Mouse (Mus musculus) heart, embryonic 11.5 days (tissue): ENCODE measurements around the gene Tmem164. TPM values are rescaled to one million over a fixed set of nuclear protein-coding genes. Genes with fewer than 3 reads are reported as not detected.

Experiments used
- ATAC-seq: fragments of 200-750 bp; cut with Nextera tagmentation; replicated peaks from 2 replicates; pipeline ENCODE4 v1.8.0; 2017; ENCODE audit warnings: moderate library complexity; ENCODE audit not compliant: insufficient number of reproducible peaks, low FRiP score, low TSS enrichment
- H3K27ac ChIP-seq: fragments of 300-500 bp; sonication (generic); 2 replicates; pipeline ENCODE4 v1.5.1; 2014; ENCODE audit warnings: mild to moderate bottlenecking, low read depth, low read length
- H3K27me3 ChIP-seq: fragments of 300-500 bp; sonication (generic); 2 replicates; pipeline ENCODE4 v1.6.1; 2014; ENCODE audit warnings: mild to moderate bottlenecking, low read length, mixed read lengths; ENCODE audit not compliant: control insufficient read depth, insufficient read depth
- H3K36me3 ChIP-seq: fragments of 300-500 bp; sonication (generic); 2 replicates; pipeline ENCODE4 v1.6.1; 2014; ENCODE audit warnings: mild to moderate bottlenecking, low read length, moderate library complexity, mixed read lengths; ENCODE audit not compliant: control insufficient read depth, insufficient read depth
- H3K4me1 ChIP-seq: fragments of 300-500 bp; sonication (generic); 2 replicates; pipeline ENCODE4 v1.6.1; 2014; ENCODE audit warnings: low read length; ENCODE audit not compliant: control insufficient read depth, insufficient read depth
- H3K4me2 ChIP-seq: fragments of 300-500 bp; sonication (generic); 2 replicates; pipeline ENCODE4 v1.6.1; 2014; ENCODE audit warnings: mild to moderate bottlenecking, moderate library complexity
- H3K4me3 ChIP-seq: fragments of 300-500 bp; sonication (generic); 2 replicates; pipeline ENCODE4 v1.5.1; 2014; ENCODE audit warnings: low read depth, low read length
- H3K9ac ChIP-seq: fragments of 300-500 bp; sonication (generic); 2 replicates; pipeline ENCODE4 v1.6.1; 2014; ENCODE audit warnings: mild to moderate bottlenecking, low read depth, low read length, moderate library complexity
- H3K9me3 ChIP-seq: fragments of 300-500 bp; sonication (generic); replicated peaks from 2 replicates; pipeline ENCODE4 v1.6.1; 2016; ENCODE audit warnings: low read length; ENCODE audit not compliant: control insufficient read depth
- WGBS: fragments of 180-500 bp; shearing (Covaris S2); extraction: QIAGEN DNeasy Blood & Tissue Kit; methylation state at CpG from one replicate; pipeline ENCODE4 v1.1.7; 2014; ENCODE audit not compliant: insufficient replicate concordance; 5-methylcytosine and 5-hydroxymethylcytosine counted together
- polyA plus RNA-seq: library from polyadenylated mRNA; unstranded; fragments of >200 nt; fragmentation: Nextera tagmentation; extraction: Ambion mirVana; gene quantifications from 2 replicates; pipeline ENCODE4 v1.2.1, GENCODE M21; 2014

The Tmem164 gene
- polyA plus RNA-seq, 1 experiment from 2014 or later: 33.5 TPM

GRCm38 (mm10) chrX:142696789-142697188, 15.6 kb downstream of the Tmem164 start:
- H3K27ac ChIP-seq: no peak overlapping the region
- no peaks in the 10 kb centered on the region for H3K9me3 ChIP-seq
- H3K4me2 ChIP-seq: 0 out of 2 replicates have a peak overlapping the region, but pooled peaks have one; percentile 6
- no peaks in the 10 kb centered on the region; the same call in 1 of the 2 replicates for H3K27me3 ChIP-seq
- no peak overlapping the region for H3K9ac ChIP-seq
- 55% methylated on average over 11 of the region's 11 CpGs for WGBS
- H3K36me3 ChIP-seq: 0 out of 2 replicates have a peak, but pooled peaks cover 3% of the 10 kb centered on the region
- H3K4me1 ChIP-seq: peaks cover 5% of the 10 kb centered on the region
- H3K4me3 ChIP-seq: no peak overlapping the region
- peak; percentile 59; the same call in 1 of the 2 replicates for ATAC-seq

DNA sequence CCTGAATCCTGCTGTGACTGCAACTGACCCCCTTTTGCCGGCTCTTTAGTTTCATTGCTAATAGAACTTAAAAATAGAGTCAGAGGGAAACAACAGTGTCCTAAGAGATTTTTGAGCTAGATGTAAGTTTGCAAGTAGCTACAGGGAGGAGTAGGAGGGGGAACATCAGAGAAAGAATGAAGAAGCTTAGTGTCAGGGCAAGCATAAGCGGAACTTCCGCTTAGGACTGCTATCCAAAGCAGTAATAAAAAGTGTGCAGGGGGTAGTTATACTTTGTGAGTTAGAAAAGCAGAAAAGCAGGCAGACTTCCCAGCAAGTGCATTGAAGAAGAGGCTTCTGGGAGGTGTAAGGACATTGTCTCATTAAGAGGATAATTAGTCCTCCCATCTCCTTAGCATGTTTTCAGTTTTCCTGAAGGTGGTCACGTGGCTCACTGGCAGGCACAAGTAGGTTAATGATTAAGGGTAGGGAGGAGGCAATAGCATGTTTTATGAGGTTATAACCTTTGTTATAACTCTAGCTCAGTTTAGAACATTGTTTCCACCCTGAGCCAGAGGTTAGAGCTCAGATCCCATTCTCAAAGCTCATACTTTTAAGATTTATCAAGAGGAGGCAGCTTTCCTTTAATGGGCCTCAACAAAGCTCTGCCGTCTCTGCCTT, 16.5 kb downstream of the Tmem164 start:
- Histone ChIP-seq H3K4me2 (no peak overlapping the region), H3K27ac (no peak overlapping the region), H3K4me3 (no peak overlapping the region), H3K4me1 (peaks cover 5% of the 10 kb centered on the region), H3K9me3 (no peaks in the 10 kb centered on the region), H3K9ac (no peak overlapping the region), H3K36me3 (0 out of 2 replicates have a peak, but pooled peaks cover 3% of the 10 kb centered on the region), H3K27me3 (no peaks in the 10 kb centered on the region; the same call in 1 of the 2 replicates)
- no peak for ATAC-seq
- WGBS: 82% methylated on average over 5 of the region's 5 CpGs

- 77% methylated on average over 7 of the region's 7 CpGs for WGBS
- 0 out of 2 replicates have a peak, but pooled peaks cover 3% of the 10 kb centered on the region for H3K36me3 ChIP-seq
- ATAC-seq: no peak
These were observed 17.0 kb downstream of the Tmem164 start for GRCm38 (mm10) chrX:142698212-142698611.

DNA sequence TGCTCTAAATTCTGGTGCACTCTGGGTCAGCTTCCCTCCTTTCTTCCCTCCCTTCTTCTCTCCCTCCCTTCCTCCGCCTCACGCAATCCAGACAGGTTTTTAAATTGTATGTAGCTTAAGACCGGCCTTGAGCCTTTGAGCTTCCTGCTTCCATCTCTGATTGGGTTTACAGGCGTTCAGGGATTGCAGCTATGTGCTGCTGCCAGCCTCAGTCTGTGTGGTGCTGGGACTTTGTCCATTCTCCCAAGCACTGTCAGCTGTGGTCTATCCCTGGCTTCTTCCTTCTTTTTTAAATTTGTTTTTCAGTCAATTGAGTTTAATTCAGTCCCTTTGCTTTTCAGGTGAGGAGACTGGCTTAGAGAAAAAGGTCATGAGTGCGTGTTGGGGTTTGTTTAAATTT, 20.9 kb downstream of the Tmem164 start:
- Histone ChIP-seq H3K9me3 (no peaks in the 10 kb centered on the region), H3K4me3 (no peak overlapping the region), H3K27ac (no peak overlapping the region), H3K4me1 (peaks cover 2% of the 10 kb centered on the region), H3K9ac (no peak overlapping the region), H3K27me3 (no peaks in the 10 kb centered on the region; the same call in 1 of the 2 replicates), H3K36me3 (no peaks in the 10 kb centered on the region), H3K4me2 (no peak overlapping the region)
- 77% methylated on average over 5 of the region's 5 CpGs for WGBS
- ATAC-seq: no peak

More at GRCm38 (mm10) chrX:142698212-142698611, 17.0 kb downstream of the Tmem164 start:
- H3K4me2 ChIP-seq: no peak overlapping the region
- H3K4me3 ChIP-seq: no peak overlapping the region
- no peaks in the 10 kb centered on the region for H3K9me3 ChIP-seq
- no peak overlapping the region for H3K27ac ChIP-seq
- no peak overlapping the region for H3K9ac ChIP-seq
- no peaks in the 10 kb centered on the region; the same call in 1 of the 2 replicates for H3K27me3 ChIP-seq
- H3K4me1 ChIP-seq: peaks cover 5% of the 10 kb centered on the region

DNA sequence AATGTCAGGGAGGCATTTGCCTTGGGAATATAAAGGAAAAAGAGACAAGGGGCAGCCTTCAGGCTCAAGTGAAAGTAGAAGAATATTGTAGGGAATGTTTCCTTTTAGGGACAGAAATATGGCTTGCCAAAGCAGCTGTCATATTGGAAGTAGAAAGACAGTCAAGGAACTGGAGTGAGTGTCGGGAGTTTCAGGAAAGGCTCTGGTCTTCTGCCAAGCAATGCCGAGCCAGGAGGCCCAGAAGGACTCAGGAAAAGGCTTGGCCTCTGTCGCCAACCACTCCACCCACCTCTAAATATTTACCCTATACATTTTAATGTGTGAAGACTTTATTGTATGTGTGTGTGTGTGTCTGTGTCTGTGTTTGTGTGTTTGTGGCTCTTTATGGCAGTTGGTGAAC, 21.4 kb downstream of the Tmem164 start:
- Histone ChIP-seq H3K4me3 (no peak overlapping the region), H3K27me3 (no peaks in the 10 kb centered on the region; the same call in 1 of the 2 replicates), H3K36me3 (no peaks in the 10 kb centered on the region), H3K4me1 (no peaks in the 10 kb centered on the region; the same call in 1 of the 2 replicates), H3K9me3 (no peaks in the 10 kb centered on the region), H3K9ac (no peak overlapping the region), H3K4me2 (no peak overlapping the region), H3K27ac (no peak overlapping the region)
- no peak for ATAC-seq
- 63% methylated on average over 3 of the region's 3 CpGs for WGBS

DNA sequence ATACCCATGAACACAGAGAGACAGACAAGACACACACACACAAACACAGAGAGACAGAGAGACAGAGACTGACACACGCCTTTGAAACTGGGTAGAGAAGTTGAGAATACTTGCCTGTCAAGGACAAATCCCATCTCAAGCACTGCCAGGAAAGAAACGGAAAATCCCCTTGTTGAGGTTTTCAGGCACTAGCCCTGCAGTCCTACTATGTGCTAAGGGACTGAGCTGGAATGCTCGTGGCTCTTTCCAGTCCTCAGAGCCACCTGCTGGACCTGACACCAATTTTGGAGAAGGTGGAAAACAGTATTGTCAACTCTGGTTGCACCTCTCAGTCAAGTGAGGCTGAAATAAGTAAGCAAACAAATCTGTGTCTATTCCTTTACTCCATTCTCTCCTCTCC, 22.7 kb downstream of the Tmem164 start:
- WGBS: 66% methylated on average over 3 of the region's 3 CpGs
- no peak overlapping the region for H3K4me3 ChIP-seq
- no peaks in the 10 kb centered on the region; the same call in 1 of the 2 replicates for H3K4me1 ChIP-seq
- H3K36me3 ChIP-seq: no peaks in the 10 kb centered on the region
- no peak overlapping the region for H3K9ac ChIP-seq
- H3K4me2 ChIP-seq: no peak overlapping the region
- H3K9me3 ChIP-seq: no peaks in the 10 kb centered on the region
- ATAC-seq: no peak
- H3K27me3 ChIP-seq: no peaks in the 10 kb centered on the region; the same call in 1 of the 2 replicates
- no peak overlapping the region for H3K27ac ChIP-seq

GRCm38 (mm10) chrX:142708257-142708656, 27.1 kb downstream of the Tmem164 start:
- H3K4me3 ChIP-seq: no peak overlapping the region
- no peaks in the 10 kb centered on the region for H3K27me3 ChIP-seq
- H3K9me3 ChIP-seq: no peaks in the 10 kb centered on the region
- H3K27ac ChIP-seq: no peak overlapping the region
- no peak overlapping the region for H3K9ac ChIP-seq
- H3K4me2 ChIP-seq: no peak overlapping the region
- no peak for ATAC-seq
- H3K36me3 ChIP-seq: no peaks in the 10 kb centered on the region
- H3K4me1 ChIP-seq: no peaks in the 10 kb centered on the region

GRCm38 (mm10) chrX:142716014-142716413, 34.8 kb downstream of the Tmem164 start:
- no peak overlapping the region for H3K9ac ChIP-seq
- H3K36me3 ChIP-seq: no peaks in the 10 kb centered on the region
- H3K4me3 ChIP-seq: no peak overlapping the region
- H3K27me3 ChIP-seq: no peaks in the 10 kb centered on the region
- no peak overlapping the region for H3K4me2 ChIP-seq
- H3K4me1 ChIP-seq: no peaks in the 10 kb centered on the region; the same call in 1 of the 2 replicates
- no peaks in the 10 kb centered on the region for H3K9me3 ChIP-seq
- no peak for ATAC-seq
- 84% methylated on average over 3 of the region's 3 CpGs for WGBS
- H3K27ac ChIP-seq: no peak overlapping the region
